Mouse (Mus musculus): ENCODE data around the gene Bloc1s1. TPM values are rescaled to one million over a fixed set of nuclear protein-coding genes. Genes with fewer than 3 reads are reported as not detected.

The Bloc1s1 gene
- polyA plus RNA-seq, 1 experiment from 2014 or later, result 221 TPM

- H3K9ac ChIP-seq (replicated peaks; ENCODE audit: low read depth, low read length), result no peak overlapping the region
- no peaks in the 10 kb centered on the region for H3K36me3 ChIP-seq (ENCODE audit: control insufficient read depth, insufficient read depth)
- H3K4me1 ChIP-seq (replicated peaks; ENCODE audit: control insufficient read depth, insufficient read depth, low read length), result no peaks in the 10 kb centered on the region
- no peak overlapping the region for H3K4me2 ChIP-seq (ENCODE audit: low read length)
- H3K9me3 ChIP-seq (ENCODE audit: control insufficient read depth, low read length), result no peaks in the 10 kb centered on the region
- H3K27ac ChIP-seq (ENCODE audit: low read length), result no peak overlapping the region
- H3K4me3 ChIP-seq (replicated peaks; ENCODE audit: low read length), result no peak overlapping the region
- H3K27me3 ChIP-seq (replicated peaks; ENCODE audit: control insufficient read depth, insufficient read depth, low read length), result no peaks in the 10 kb centered on the region
- WGBS, result 73% methylated on average over 16 of the region's 16 CpGs
- ATAC-seq, result no peak
Observed at GRCm38 (mm10) chr10:128950208-128950887, 26.5 kb upstream of the Bloc1s1 start.

- no peaks in the 10 kb centered on the region for H3K27me3 ChIP-seq (replicated peaks; ENCODE audit: control insufficient read depth, insufficient read depth, low read length)
- no peak overlapping the region for H3K4me2 ChIP-seq (ENCODE audit: low read length)
- H3K9ac ChIP-seq (replicated peaks; ENCODE audit: low read depth, low read length), result no peak overlapping the region
- no peaks in the 10 kb centered on the region for H3K36me3 ChIP-seq (ENCODE audit: control insufficient read depth, insufficient read depth)
- H3K4me3 ChIP-seq (replicated peaks; ENCODE audit: low read length), result no peak overlapping the region
- 88% methylated on average over 4 of the region's 4 CpGs for WGBS
- H3K27ac ChIP-seq (ENCODE audit: low read length), result no peak overlapping the region
- ATAC-seq, result no peak
- no peaks in the 10 kb centered on the region for H3K4me1 ChIP-seq (replicated peaks; ENCODE audit: control insufficient read depth, insufficient read depth, low read length)
- no peaks in the 10 kb centered on the region for H3K9me3 ChIP-seq (ENCODE audit: control insufficient read depth, low read length)
Observed at GRCm38 (mm10) chr10:128947496-128947895, 23.7 kb upstream of the Bloc1s1 start.

GRCm38 (mm10) chr10:128945675-128946074, 21.8 kb upstream of the Bloc1s1 start:
- Histone ChIP-seq H3K4me1 (replicated peaks; ENCODE audit: control insufficient read depth, insufficient read depth, low read length) (no peaks in the 10 kb centered on the region), H3K27ac (ENCODE audit: low read length) (no peak overlapping the region), H3K4me2 (ENCODE audit: low read length) (no peak overlapping the region), H3K4me3 (replicated peaks; ENCODE audit: low read length) (no peak overlapping the region), H3K9me3 (ENCODE audit: control insufficient read depth, low read length) (no peaks in the 10 kb centered on the region), H3K27me3 (replicated peaks; ENCODE audit: control insufficient read depth, insufficient read depth, low read length) (no peaks in the 10 kb centered on the region), H3K9ac (replicated peaks; ENCODE audit: low read depth, low read length) (no peak overlapping the region), H3K36me3 (ENCODE audit: control insufficient read depth, insufficient read depth) (no peaks in the 10 kb centered on the region)
- WGBS, result 16% methylated on average over 3 of the region's 3 CpGs
- ATAC-seq, result no peak

GRCm38 (mm10) chr10:128940475-128941061, 16.7 kb upstream of the Bloc1s1 start:
- ATAC-seq, result no peak
- WGBS, result 88% methylated on average over 10 of the region's 10 CpGs
- Histone ChIP-seq H3K4me2 (ENCODE audit: low read length) (no peak overlapping the region), H3K9ac (replicated peaks; ENCODE audit: low read depth, low read length) (no peak overlapping the region), H3K27me3 (replicated peaks; ENCODE audit: control insufficient read depth, insufficient read depth, low read length) (peaks cover 9% of the 10 kb centered on the region), H3K4me1 (replicated peaks; ENCODE audit: control insufficient read depth, insufficient read depth, low read length) (no peaks in the 10 kb centered on the region), H3K9me3 (ENCODE audit: control insufficient read depth, low read length) (no peaks in the 10 kb centered on the region), H3K4me3 (replicated peaks; ENCODE audit: low read length) (no peak overlapping the region), H3K36me3 (ENCODE audit: control insufficient read depth, insufficient read depth) (no peaks in the 10 kb centered on the region), H3K27ac (ENCODE audit: low read length) (no peak overlapping the region)

- Histone ChIP-seq H3K4me3 (replicated peaks; ENCODE audit: low read length) (no peak overlapping the region), H3K27ac (ENCODE audit: low read length) (no peak overlapping the region), H3K4me2 (ENCODE audit: low read length) (no peak overlapping the region), H3K4me1 (replicated peaks; ENCODE audit: control insufficient read depth, insufficient read depth, low read length) (peaks cover 4% of the 10 kb centered on the region), H3K36me3 (ENCODE audit: control insufficient read depth, insufficient read depth) (no peaks in the 10 kb centered on the region), H3K27me3 (replicated peaks; ENCODE audit: control insufficient read depth, insufficient read depth, low read length) (peaks cover 25% of the 10 kb centered on the region), H3K9ac (replicated peaks; ENCODE audit: low read depth, low read length) (no peak overlapping the region), H3K9me3 (ENCODE audit: control insufficient read depth, low read length) (no peaks in the 10 kb centered on the region)
- WGBS, result 64% methylated on average over 5 of the region's 5 CpGs
- ATAC-seq, result no peak
Observed at GRCm38 (mm10) chr10:128938974-128939373, 15.1 kb upstream of the Bloc1s1 start.

- no peaks in the 10 kb centered on the region for H3K36me3 ChIP-seq (ENCODE audit: control insufficient read depth, insufficient read depth)
- peaks cover 25% of the 10 kb centered on the region for H3K27me3 ChIP-seq (replicated peaks; ENCODE audit: control insufficient read depth, insufficient read depth, low read length)
- H3K4me3 ChIP-seq (replicated peaks; ENCODE audit: low read length), result no peak overlapping the region
- no peak overlapping the region for H3K4me2 ChIP-seq (ENCODE audit: low read length)
- no peak for ATAC-seq
- H3K9me3 ChIP-seq (ENCODE audit: control insufficient read depth, low read length), result no peaks in the 10 kb centered on the region
- H3K27ac ChIP-seq (ENCODE audit: low read length), result no peak overlapping the region
- H3K9ac ChIP-seq (replicated peaks; ENCODE audit: low read depth, low read length), result no peak overlapping the region
- H3K4me1 ChIP-seq (replicated peaks; ENCODE audit: control insufficient read depth, insufficient read depth, low read length), result peaks cover 9% of the 10 kb centered on the region
- WGBS, result 75% methylated on average over 9 of the region's 9 CpGs
Observed at GRCm38 (mm10) chr10:128938457-128938856, 14.6 kb upstream of the Bloc1s1 start.

- peaks cover 31% of the 10 kb centered on the region for H3K27me3 ChIP-seq (replicated peaks; ENCODE audit: control insufficient read depth, insufficient read depth, low read length)
- no peak overlapping the region for H3K27ac ChIP-seq (ENCODE audit: low read length)
- 76% methylated on average over 12 of the region's 12 CpGs for WGBS
- H3K36me3 ChIP-seq (ENCODE audit: control insufficient read depth, insufficient read depth), result no peaks in the 10 kb centered on the region
- H3K4me1 ChIP-seq (replicated peaks; ENCODE audit: control insufficient read depth, insufficient read depth, low read length), result peaks cover 12% of the 10 kb centered on the region
- H3K9ac ChIP-seq (replicated peaks; ENCODE audit: low read depth, low read length), result no peak overlapping the region
- H3K4me3 ChIP-seq (replicated peaks; ENCODE audit: low read length), result no peak overlapping the region
- H3K4me2 ChIP-seq (ENCODE audit: low read length), result no peak overlapping the region
- no peaks in the 10 kb centered on the region for H3K9me3 ChIP-seq (ENCODE audit: control insufficient read depth, low read length)
- no peak for ATAC-seq
Observed at GRCm38 (mm10) chr10:128937756-128938390, 14.0 kb upstream of the Bloc1s1 start.

GRCm38 (mm10) chr10:128935826-128936440, 12.1 kb upstream of the Bloc1s1 start:
- no peaks in the 10 kb centered on the region for H3K9me3 ChIP-seq (ENCODE audit: control insufficient read depth, low read length)
- H3K9ac ChIP-seq (replicated peaks; ENCODE audit: low read depth, low read length), result no peak overlapping the region
- WGBS, result 73% methylated on average over 8 of the region's 8 CpGs
- ATAC-seq, result no peak
- H3K27ac ChIP-seq (ENCODE audit: low read length), result no peak overlapping the region
- H3K4me1 ChIP-seq (replicated peaks; ENCODE audit: control insufficient read depth, insufficient read depth, low read length), result peaks cover 12% of the 10 kb centered on the region
- H3K4me2 ChIP-seq (ENCODE audit: low read length), result no peak overlapping the region
- H3K36me3 ChIP-seq (ENCODE audit: control insufficient read depth, insufficient read depth), result no peaks in the 10 kb centered on the region
- no peak overlapping the region for H3K4me3 ChIP-seq (replicated peaks; ENCODE audit: low read length)
- H3K27me3 ChIP-seq (replicated peaks; ENCODE audit: control insufficient read depth, insufficient read depth, low read length), result peaks cover 46% of the 10 kb centered on the region

GRCm38 (mm10) chr10:128934997-128935787, 11.4 kb upstream of the Bloc1s1 start:
- Histone ChIP-seq H3K36me3 (ENCODE audit: control insufficient read depth, insufficient read depth) (no peaks in the 10 kb centered on the region), H3K27ac (ENCODE audit: low read length) (no peak overlapping the region), H3K9me3 (ENCODE audit: control insufficient read depth, low read length) (no peaks in the 10 kb centered on the region), H3K9ac (replicated peaks; ENCODE audit: low read depth, low read length) (no peak overlapping the region), H3K4me3 (replicated peaks; ENCODE audit: low read length) (no peak overlapping the region), H3K27me3 (replicated peaks; ENCODE audit: control insufficient read depth, insufficient read depth, low read length) (peaks cover 46% of the 10 kb centered on the region), H3K4me1 (replicated peaks; ENCODE audit: control insufficient read depth, insufficient read depth, low read length) (peaks cover 12% of the 10 kb centered on the region), H3K4me2 (ENCODE audit: low read length) (no peak overlapping the region)
- no peak for ATAC-seq
- WGBS, result 71% methylated on average over 7 of the region's 7 CpGs

Data from forebrain, embryonic 16.5 days (tissue).